ENCODE assay signal across 22 mouse cellular contexts in genomic region chr15:78513019-78513418, GRCm38 (mm10). TPM values are rescaled to one million over a fixed set of nuclear protein-coding genes. Genes with fewer than 3 reads are reported as not detected.
A peak's percentile ranks its signal among the peaks of the same experiment; 100 is the strongest.
DNase-seq lines count a peak whose midpoint lies in the region; ATAC-seq and TF ChIP-seq lines count a peak whose summit lies in the region.
"Had no signal": no experiment of that assay in that cellular context is flagged by ENCODE, and none has a peak within 500 bp of the region (broad histone marks: within the 10 kb centered on the region; RNA-seq: fewer than 3 reads in every experiment).

No protein-coding gene starts in this region.

- H3K36me3 ChIP-seq in intestine, embryonic 16.5 days (ENCODE audit: control insufficient read depth, insufficient read depth, low read length), result no peaks in the 10 kb centered on the region
- H3K36me3 ChIP-seq in intestine, embryonic 15.5 days, result no peaks in the 10 kb centered on the region
- H3K36me3 ChIP-seq in liver, embryonic 13.5 days, result no peaks in the 10 kb centered on the region
- H3K36me3 ChIP-seq in intestine, postnatal 0 days (ENCODE audit: control insufficient read depth, insufficient read depth), result no peaks in the 10 kb centered on the region
- no peaks in the 10 kb centered on the region for H3K36me3 ChIP-seq in hindbrain, embryonic 16.5 days (ENCODE audit: control insufficient read depth, insufficient read depth, low read length)
- H3K36me3 ChIP-seq: embryonic facial prominence, embryonic 15.5 days; forebrain, embryonic 10.5 days had no signal

- H3K9me3 ChIP-seq in intestine, embryonic 16.5 days (ENCODE audit: control insufficient read depth, low read length), result no peaks in the 10 kb centered on the region
- no peaks in the 10 kb centered on the region for H3K9me3 ChIP-seq in intestine, embryonic 15.5 days
- no peaks in the 10 kb centered on the region for H3K9me3 ChIP-seq in liver, embryonic 13.5 days (replicated peaks)
- H3K9me3 ChIP-seq in intestine, postnatal 0 days (ENCODE audit: control insufficient read depth), result no peaks in the 10 kb centered on the region
- no peaks in the 10 kb centered on the region for H3K9me3 ChIP-seq in hindbrain, embryonic 16.5 days (ENCODE audit: control insufficient read depth, low read length)
- H3K9me3 ChIP-seq: embryonic facial prominence, embryonic 15.5 days; forebrain, embryonic 10.5 days had no signal

- no peak overlapping the region for H3K4me2 ChIP-seq in intestine, embryonic 16.5 days (ENCODE audit: low read depth, low read length)
- no peak overlapping the region for H3K4me2 ChIP-seq in intestine, embryonic 15.5 days (replicated peaks)
- H3K4me2 ChIP-seq in liver, embryonic 13.5 days, result no peak overlapping the region
- H3K4me2 ChIP-seq in intestine, postnatal 0 days (replicated peaks; ENCODE audit: low read depth), result no peak overlapping the region
- H3K4me2 ChIP-seq in hindbrain, embryonic 16.5 days (ENCODE audit: low read length), result no peak overlapping the region
- H3K4me2 ChIP-seq: embryonic facial prominence, embryonic 15.5 days had no signal

- no peak overlapping the region for H3K4me3 ChIP-seq in intestine, embryonic 16.5 days (ENCODE audit: low read length)
- H3K4me3 ChIP-seq in intestine, embryonic 15.5 days (replicated peaks), result no peak overlapping the region
- H3K4me3 ChIP-seq in liver, embryonic 13.5 days (replicated peaks), result no peak overlapping the region
- no peak overlapping the region for H3K4me3 ChIP-seq in intestine, postnatal 0 days (ENCODE audit: low read depth, low read length)
- H3K4me3 ChIP-seq in hindbrain, embryonic 16.5 days (ENCODE audit: low read length), result no peak overlapping the region
- H3K4me3 ChIP-seq: embryonic facial prominence, embryonic 15.5 days; erythroblast, embryonic 14.5 days; forebrain, embryonic 10.5 days had no signal

- no peak overlapping the region for H3K9ac ChIP-seq in intestine, embryonic 16.5 days (ENCODE audit: low read depth, low read length)
- H3K9ac ChIP-seq in intestine, embryonic 15.5 days, result no peak overlapping the region
- H3K9ac ChIP-seq in liver, embryonic 13.5 days, result no peak overlapping the region
- H3K9ac ChIP-seq in intestine, postnatal 0 days (ENCODE audit: low read depth, low read length), result no peak overlapping the region
- H3K9ac ChIP-seq in hindbrain, embryonic 16.5 days (ENCODE audit: low read depth, low read length), result no peak overlapping the region
- H3K9ac ChIP-seq: embryonic facial prominence, embryonic 15.5 days had no signal

- DNase-seq in liver, embryonic 13.5 days, result no peak
- no peak for DNase-seq in liver
- no peak for DNase-seq in right cerebral cortex, postnatal 4 days
- DNase-seq: adrenal gland, postnatal 10 days; cerebellum, adult 11 months; cerebellum, adult 8-10 months; cerebellum, postnatal 14 days; embryo, embryonic 11 days; gastrocnemius, postnatal 36 days; heart, adult 11 months; heart, postnatal 10 days had no signal

- WGBS in intestine, embryonic 16.5 days, result 73% methylated on average over 14 of the region's 14 CpGs
- 71% methylated on average over 14 of the region's 14 CpGs for WGBS in intestine, embryonic 15.5 days
- WGBS in liver, embryonic 13.5 days (ENCODE audit: insufficient replicate concordance), result 73% methylated on average over 14 of the region's 14 CpGs
- 47% methylated on average over 14 of the region's 14 CpGs for WGBS in intestine, postnatal 0 days
- WGBS in hindbrain, embryonic 16.5 days, result 89% methylated on average over 14 of the region's 14 CpGs

- ATAC-seq in intestine, embryonic 16.5 days, result peak; percentile 57
- ATAC-seq in intestine, embryonic 15.5 days, result no peak
- ATAC-seq in liver, embryonic 13.5 days (ENCODE audit: low read depth), result no peak
- ATAC-seq in intestine, postnatal 0 days, result peak; percentile 71
- no peak for ATAC-seq in hindbrain, embryonic 16.5 days
- ATAC-seq: forebrain, embryonic 14.5 days had no signal

- no peaks in the 10 kb centered on the region for H3K27me3 ChIP-seq in intestine, embryonic 16.5 days (replicated peaks; ENCODE audit: control insufficient read depth, insufficient read depth, low read length)
- no peaks in the 10 kb centered on the region for H3K27me3 ChIP-seq in intestine, embryonic 15.5 days (replicated peaks)
- H3K27me3 ChIP-seq in liver, embryonic 13.5 days, result no peaks in the 10 kb centered on the region
- no peaks in the 10 kb centered on the region for H3K27me3 ChIP-seq in intestine, postnatal 0 days (replicated peaks; ENCODE audit: control insufficient read depth, insufficient read depth, low read length)
- H3K27me3 ChIP-seq in hindbrain, embryonic 16.5 days (replicated peaks; ENCODE audit: control insufficient read depth, insufficient read depth, low read length), result no peaks in the 10 kb centered on the region
- H3K27me3 ChIP-seq: embryonic facial prominence, embryonic 15.5 days had no signal

- no peak overlapping the region for H3K27ac ChIP-seq in intestine, embryonic 16.5 days (ENCODE audit: low read length)
- H3K27ac ChIP-seq in intestine, embryonic 15.5 days, result no peak overlapping the region
- H3K27ac ChIP-seq in liver, embryonic 13.5 days, result peak overlapping the region; percentile 44
- H3K27ac ChIP-seq in intestine, postnatal 0 days (ENCODE audit: low read depth, low read length), result peak overlapping the region; percentile 60; the same call in 1 of the 2 replicates
- no peak overlapping the region for H3K27ac ChIP-seq in hindbrain, embryonic 16.5 days (ENCODE audit: low read depth, low read length)
- H3K27ac ChIP-seq: embryonic facial prominence, embryonic 15.5 days; forebrain, embryonic 10.5 days had no signal

- peaks cover 2% of the 10 kb centered on the region; the same call in 1 of the 2 replicates for H3K4me1 ChIP-seq in intestine, embryonic 16.5 days (ENCODE audit: control insufficient read depth, insufficient read depth, low read length)
- peaks cover 8% of the 10 kb centered on the region; the same call in 1 of the 2 replicates for H3K4me1 ChIP-seq in intestine, embryonic 15.5 days (replicated peaks)
- H3K4me1 ChIP-seq in liver, embryonic 13.5 days (replicated peaks), result peaks cover 14% of the 10 kb centered on the region
- H3K4me1 ChIP-seq in intestine, postnatal 0 days (replicated peaks; ENCODE audit: control insufficient read depth, insufficient read depth, low read length), result no peaks in the 10 kb centered on the region
- peaks cover 5% of the 10 kb centered on the region; the same call in 1 of the 2 replicates for H3K4me1 ChIP-seq in hindbrain, embryonic 16.5 days (ENCODE audit: control insufficient read depth, insufficient read depth, low read depth, low read length)

- TF ChIP-seq CTCF in intestine, postnatal 0 days (IDR thresholded peaks at IDR 0.05; ENCODE audit: low read depth), result no peak

RNA-seq across cellular contexts. Expression of gene Il2rb, which starts 17.9 kb away (rescaled TPM):
- polyA plus RNA-seq in intestine, embryonic 16.5 days (2015; fragmentation: Nextera tagmentation; extraction: Ambion mirVana), result 1.8 and 2.1 TPM in 2 replicates
- polyA plus RNA-seq in intestine, embryonic 15.5 days (2015; fragmentation: Nextera tagmentation; extraction: Ambion mirVana), result 1.2 and 1.4 TPM in 2 replicates
- polyA plus RNA-seq in liver, embryonic 13.5 days (2015; fragmentation: Nextera tagmentation; extraction: Ambion mirVana), result 0.23 and 0.35 TPM in 2 replicates
- 0.58 and 0.63 TPM in 2 replicates for polyA plus RNA-seq in intestine, postnatal 0 days (2015; fragmentation: Nextera tagmentation; extraction: Ambion mirVana)
- 0.26 and 0.37 TPM in 2 replicates for polyA plus RNA-seq in hindbrain, embryonic 16.5 days (2015; fragmentation: Nextera tagmentation; extraction: Ambion mirVana)
- polyA plus RNA-seq: forebrain, embryonic 10.5 days; forebrain, embryonic 14.5 days had no signal

RNA-seq across cellular contexts. Expression of gene C1qtnf6, which starts 18.2 kb away (rescaled TPM):
- polyA plus RNA-seq in intestine, embryonic 16.5 days (2015; fragmentation: Nextera tagmentation; extraction: Ambion mirVana), result 24.0 and 25.5 TPM in 2 replicates
- polyA plus RNA-seq in intestine, embryonic 15.5 days (2015; fragmentation: Nextera tagmentation; extraction: Ambion mirVana), result 22.0 and 22.3 TPM in 2 replicates
- polyA plus RNA-seq in liver, embryonic 13.5 days (2015; fragmentation: Nextera tagmentation; extraction: Ambion mirVana), result 3.6 and 4.5 TPM in 2 replicates
- 14.3 and 16.0 TPM in 2 replicates for polyA plus RNA-seq in intestine, postnatal 0 days (2015; fragmentation: Nextera tagmentation; extraction: Ambion mirVana)
- 9.9 and 11.6 TPM in 2 replicates for polyA plus RNA-seq in hindbrain, embryonic 16.5 days (2015; fragmentation: Nextera tagmentation; extraction: Ambion mirVana)
- polyA plus RNA-seq: erythroblast, embryonic 14.5 days had no signal

RNA-seq across cellular contexts. Expression of gene Sstr3, which starts 31.5 kb away (rescaled TPM):
- polyA plus RNA-seq in intestine, embryonic 16.5 days (2015; fragmentation: Nextera tagmentation; extraction: Ambion mirVana), result 0.23 and 0.24 TPM in 2 replicates
- 0.23 and 0.24 TPM in 2 replicates for polyA plus RNA-seq in intestine, embryonic 15.5 days (2015; fragmentation: Nextera tagmentation; extraction: Ambion mirVana)
- polyA plus RNA-seq in liver, embryonic 13.5 days (2015; fragmentation: Nextera tagmentation; extraction: Ambion mirVana), result not detected in 2 replicates
- 0.05 and 0.10 TPM in 2 replicates for polyA plus RNA-seq in intestine, postnatal 0 days (2015; fragmentation: Nextera tagmentation; extraction: Ambion mirVana)
- polyA plus RNA-seq in hindbrain, embryonic 16.5 days (2015; fragmentation: Nextera tagmentation; extraction: Ambion mirVana), result 0.95 and 1.1 TPM in 2 replicates
- polyA plus RNA-seq: C2C12; embryonic facial prominence, embryonic 11.5 days; embryonic facial prominence, embryonic 15.5 days; erythroblast, embryonic 14.5 days; heart, embryonic 14.5 days had no signal

RNA-seq across cellular contexts. Expression of gene Tmprss6, which starts 44.6 kb away (rescaled TPM):
- polyA plus RNA-seq in intestine, embryonic 16.5 days (2015; fragmentation: Nextera tagmentation; extraction: Ambion mirVana), result 0.45 and 0.82 TPM in 2 replicates
- polyA plus RNA-seq in intestine, embryonic 15.5 days (2015; fragmentation: Nextera tagmentation; extraction: Ambion mirVana), result 0.39 and 0.54 TPM in 2 replicates
- polyA plus RNA-seq in liver, embryonic 13.5 days (2015; fragmentation: Nextera tagmentation; extraction: Ambion mirVana), result 7.8 and 9.5 TPM in 2 replicates
- 0.63 and 0.84 TPM in 2 replicates for polyA plus RNA-seq in intestine, postnatal 0 days (2015; fragmentation: Nextera tagmentation; extraction: Ambion mirVana)
- polyA plus RNA-seq in hindbrain, embryonic 16.5 days (2015; fragmentation: Nextera tagmentation; extraction: Ambion mirVana), result 0.29 and 0.51 TPM in 2 replicates
- polyA plus RNA-seq: heart, embryonic 14.5 days had no signal

RNA-seq across cellular contexts. Expression of gene Rac2, which starts 59.6 kb away (rescaled TPM):
- polyA plus RNA-seq in intestine, embryonic 16.5 days (2015; fragmentation: Nextera tagmentation; extraction: Ambion mirVana), result 19.9 and 25.1 TPM in 2 replicates
- 15.7 and 21.4 TPM in 2 replicates for polyA plus RNA-seq in intestine, embryonic 15.5 days (2015; fragmentation: Nextera tagmentation; extraction: Ambion mirVana)
- 75.2 and 81.2 TPM in 2 replicates for polyA plus RNA-seq in liver, embryonic 13.5 days (2015; fragmentation: Nextera tagmentation; extraction: Ambion mirVana)
- 9.0 and 9.9 TPM in 2 replicates for polyA plus RNA-seq in intestine, postnatal 0 days (2015; fragmentation: Nextera tagmentation; extraction: Ambion mirVana)
- 4.0 and 5.7 TPM in 2 replicates for polyA plus RNA-seq in hindbrain, embryonic 16.5 days (2015; fragmentation: Nextera tagmentation; extraction: Ambion mirVana)
- polyA plus RNA-seq: C2C12 had no signal

Comparison
In these comparisons a context has a peak if more than half of its experiments do, and no peak if none do; other contexts are left out.
1. ATAC-seq: peak in intestine, embryonic 16.5 days (single experiment) and intestine, postnatal 0 days (single experiment); none in intestine, embryonic 15.5 days (single experiment), liver, embryonic 13.5 days (single experiment) and hindbrain, embryonic 16.5 days (single experiment).
2. H3K27ac ChIP-seq: peak in liver, embryonic 13.5 days (single experiment) and intestine, postnatal 0 days (single experiment); none in intestine, embryonic 16.5 days (single experiment), intestine, embryonic 15.5 days (single experiment) and hindbrain, embryonic 16.5 days (single experiment).